Mouse (Mus musculus): ENCODE measurements around the gene Zbtb38. TPM values are rescaled to one million over a fixed set of nuclear protein-coding genes. Genes with fewer than 3 reads are reported as not detected.
A peak's percentile ranks its signal among the peaks of the same experiment; 100 is the strongest.

Gene Zbtb38
- total RNA-seq, 2 experiments from 2014 or later = 6.0 to 7.1 TPM

GRCm38 (mm10) chr9:96735946-96736345 is 16.7 kb downstream of the Zbtb38 start:
- ATAC-seq (replicated peaks; ENCODE audit: low FRiP score, poor library complexity, severe bottlenecking) = no peak

- no peak for ATAC-seq (replicated peaks; ENCODE audit: low FRiP score, poor library complexity, severe bottlenecking)
Observed at GRCm38 (mm10) chr9:96733425-96733717, 19.3 kb downstream of the Zbtb38 start.

- no peak for ATAC-seq (replicated peaks; ENCODE audit: low FRiP score, poor library complexity, severe bottlenecking)
Observed at GRCm38 (mm10) chr9:96732644-96733424, 19.8 kb downstream of the Zbtb38 start.

DNA sequence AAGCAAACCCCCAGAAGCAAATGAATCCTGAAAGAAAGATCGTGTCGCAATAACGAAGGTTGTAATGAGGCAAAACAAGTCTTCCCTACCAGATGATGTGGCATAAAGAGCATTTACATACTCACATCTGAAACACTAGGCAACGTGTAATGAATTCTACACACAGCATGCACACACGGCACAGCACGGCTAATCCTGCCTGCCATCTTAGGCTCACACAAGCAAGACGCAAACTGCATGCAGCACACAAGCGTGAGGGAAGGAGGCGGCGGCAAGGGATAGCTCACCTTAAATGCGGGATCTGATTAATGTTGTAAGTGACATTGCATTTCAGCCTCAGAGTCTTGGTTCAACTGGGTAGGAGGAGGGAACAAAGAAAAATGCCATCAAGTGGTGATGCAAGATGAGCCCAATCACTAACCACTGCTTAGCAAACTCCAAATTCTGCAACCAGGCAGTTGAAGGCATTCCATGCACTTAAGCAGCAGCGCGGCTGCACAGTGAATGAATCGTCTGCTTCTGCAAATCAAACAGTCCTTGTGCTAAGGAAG is 20.6 kb downstream of the Zbtb38 start:
- ATAC-seq (replicated peaks; ENCODE audit: low FRiP score, poor library complexity, severe bottlenecking) = no peak

GRCm38 (mm10) chr9:96731039-96731895 is 21.4 kb downstream of the Zbtb38 start:
- ATAC-seq (replicated peaks; ENCODE audit: low FRiP score, poor library complexity, severe bottlenecking) = no peak

DNA sequence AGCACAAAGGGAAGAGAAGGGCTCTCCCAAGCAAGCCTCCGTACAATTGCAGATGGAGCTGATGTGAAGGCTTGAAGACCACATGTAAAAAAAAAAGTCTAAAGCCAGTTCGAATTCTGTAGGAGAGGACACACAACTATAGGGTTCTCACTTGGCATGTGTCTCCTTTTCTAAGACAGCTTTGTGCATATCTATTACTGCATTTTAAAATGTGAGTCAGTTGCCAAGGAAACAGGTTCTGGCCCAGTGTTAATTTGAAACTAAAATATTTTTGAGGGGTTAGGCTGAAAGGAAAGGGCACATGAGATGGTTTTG is 22.4 kb downstream of the Zbtb38 start:
- ATAC-seq (replicated peaks; ENCODE audit: low FRiP score, poor library complexity, severe bottlenecking) = no peak

DNA sequence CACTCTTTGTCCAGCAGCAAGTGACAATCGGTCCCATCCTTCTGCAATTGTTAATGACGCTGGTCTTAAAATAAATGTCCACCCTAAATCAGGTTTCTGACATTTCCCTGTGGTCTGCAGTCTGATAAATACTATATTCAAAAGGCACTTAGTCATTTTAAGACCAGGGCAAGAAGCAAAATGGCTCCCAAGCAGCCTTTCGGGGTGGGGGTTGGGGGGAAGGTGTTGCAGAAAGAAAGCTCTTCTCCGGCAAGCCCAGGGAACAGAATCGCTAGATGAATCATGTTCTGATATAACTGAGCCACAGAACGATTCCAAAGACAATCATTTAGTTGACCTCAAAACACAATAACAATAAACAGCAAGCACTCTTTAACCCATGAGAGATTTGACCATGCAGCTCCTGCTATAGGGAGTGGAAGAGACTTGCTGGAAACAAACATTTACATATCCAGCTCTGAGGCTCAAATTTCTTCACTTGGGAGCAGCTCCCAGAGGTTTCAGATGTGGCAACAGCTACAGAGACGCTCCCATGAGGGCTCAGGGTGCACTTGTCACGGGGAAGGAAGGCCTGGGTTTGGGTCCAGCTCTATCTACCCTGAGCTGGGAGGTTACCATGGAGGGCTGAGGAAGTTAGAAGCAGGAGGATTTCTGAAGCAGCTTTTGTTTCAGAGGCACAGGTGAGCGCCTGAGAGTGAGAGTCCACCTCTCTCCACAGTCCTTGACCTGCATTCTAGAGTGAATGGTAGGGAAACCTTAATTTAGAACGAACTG is 22.9 kb downstream of the Zbtb38 start:
- ATAC-seq (replicated peaks; ENCODE audit: low FRiP score, poor library complexity, severe bottlenecking) = no peak

GRCm38 (mm10) chr9:96728338-96729162 is 24.1 kb downstream of the Zbtb38 start:
- ATAC-seq (replicated peaks; ENCODE audit: low FRiP score, poor library complexity, severe bottlenecking) = no peak

DNA sequence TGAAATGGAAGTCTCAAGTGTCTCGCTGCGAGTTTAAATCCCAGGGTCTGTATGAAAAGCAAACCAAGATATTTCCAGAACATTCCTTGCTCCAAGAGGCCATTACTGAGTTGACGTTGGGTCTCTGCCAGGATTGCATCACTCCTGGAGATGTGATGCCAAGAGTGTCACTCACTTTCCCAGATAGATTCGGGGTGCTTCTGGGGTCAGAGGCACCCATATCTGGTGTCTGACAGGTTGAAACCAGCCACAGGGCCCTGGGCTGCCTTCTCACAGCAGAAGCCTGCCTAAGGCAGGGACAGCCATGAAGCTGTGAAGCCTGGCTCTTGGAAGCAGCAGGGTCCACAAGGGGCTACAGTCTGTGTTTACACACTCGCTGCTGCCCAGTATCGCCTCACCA is 24.9 kb downstream of the Zbtb38 start:
- ATAC-seq (replicated peaks; ENCODE audit: low FRiP score, poor library complexity, severe bottlenecking) = no peak

- no peak for ATAC-seq (replicated peaks; ENCODE audit: low FRiP score, poor library complexity, severe bottlenecking)
Observed at GRCm38 (mm10) chr9:96726336-96727131, 26.1 kb downstream of the Zbtb38 start.

DNA sequence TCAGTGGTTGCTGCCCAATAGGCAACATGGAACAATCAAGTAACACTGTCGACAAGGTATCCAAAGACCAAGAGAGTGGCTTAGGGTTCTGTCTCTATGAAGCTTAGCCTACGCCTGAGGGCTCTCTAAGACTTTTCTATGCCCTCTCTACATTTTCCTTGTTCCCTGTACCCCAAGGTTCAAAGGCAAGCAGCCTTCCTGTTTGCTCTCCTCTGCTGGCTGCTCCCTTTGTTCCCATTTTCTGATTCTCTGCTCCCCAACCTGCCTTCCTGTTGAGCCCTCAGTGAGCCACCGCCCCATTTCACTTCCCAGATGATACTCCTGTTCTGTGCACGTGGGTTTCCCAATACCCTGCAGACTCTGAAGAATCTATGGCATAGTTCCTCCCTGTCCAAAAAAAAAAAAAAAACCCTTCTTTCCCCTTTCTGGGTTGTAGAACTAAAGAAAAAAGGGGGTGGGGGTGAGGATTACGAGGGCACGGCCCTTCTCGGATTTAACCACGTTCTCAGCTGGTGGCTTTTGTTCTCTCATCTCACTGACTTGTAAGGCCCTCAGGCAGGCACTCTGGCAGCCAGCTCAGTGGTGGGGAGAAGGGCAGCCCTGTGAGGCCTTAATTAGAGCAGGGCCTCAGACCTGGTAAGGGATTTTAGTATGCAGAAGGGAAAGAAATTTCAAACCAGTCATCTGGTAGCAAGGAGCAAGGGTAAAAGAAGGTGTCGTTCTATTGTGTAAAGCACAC is 26.9 kb downstream of the Zbtb38 start:
- ATAC-seq (replicated peaks; ENCODE audit: low FRiP score, poor library complexity, severe bottlenecking) = no peak

GRCm38 (mm10) chr9:96723650-96724049 is 29.0 kb downstream of the Zbtb38 start:
- no peak for ATAC-seq (replicated peaks; ENCODE audit: low FRiP score, poor library complexity, severe bottlenecking)

DNA sequence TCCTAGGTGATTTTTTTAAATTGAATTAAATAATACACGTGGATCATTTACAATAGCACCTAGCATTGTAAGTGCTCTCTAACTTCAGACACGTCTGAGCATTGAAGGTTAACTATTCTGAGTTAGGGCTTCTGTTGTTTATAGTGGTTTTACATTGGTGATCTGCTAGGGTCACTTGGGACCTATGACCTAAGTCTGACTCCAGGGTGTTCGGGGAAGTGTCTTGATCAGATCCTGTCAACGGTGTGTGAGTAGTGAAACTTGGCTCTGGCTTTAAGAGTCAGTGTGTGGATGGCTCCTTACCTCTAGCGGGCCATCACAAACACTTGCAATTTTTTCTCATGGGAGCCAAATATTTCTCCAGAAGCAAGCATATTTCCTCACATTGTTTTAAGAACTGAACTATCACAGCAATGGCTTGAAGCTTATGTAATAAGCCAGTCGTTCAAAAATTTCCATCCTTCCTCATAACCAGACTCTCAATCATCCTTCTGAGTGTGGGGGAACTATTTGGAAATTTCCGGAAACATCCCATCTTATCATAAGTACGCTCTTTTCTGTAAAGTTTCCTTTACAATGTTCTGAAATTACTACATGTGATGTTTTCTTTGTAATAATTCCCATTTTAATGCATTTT is 31.4 kb downstream of the Zbtb38 start:
- no peak for ATAC-seq (replicated peaks; ENCODE audit: low FRiP score, poor library complexity, severe bottlenecking)

- no peak for ATAC-seq (replicated peaks; ENCODE audit: low FRiP score, poor library complexity, severe bottlenecking)
Observed at GRCm38 (mm10) chr9:96720510-96721162, 32.0 kb downstream of the Zbtb38 start.

DNA sequence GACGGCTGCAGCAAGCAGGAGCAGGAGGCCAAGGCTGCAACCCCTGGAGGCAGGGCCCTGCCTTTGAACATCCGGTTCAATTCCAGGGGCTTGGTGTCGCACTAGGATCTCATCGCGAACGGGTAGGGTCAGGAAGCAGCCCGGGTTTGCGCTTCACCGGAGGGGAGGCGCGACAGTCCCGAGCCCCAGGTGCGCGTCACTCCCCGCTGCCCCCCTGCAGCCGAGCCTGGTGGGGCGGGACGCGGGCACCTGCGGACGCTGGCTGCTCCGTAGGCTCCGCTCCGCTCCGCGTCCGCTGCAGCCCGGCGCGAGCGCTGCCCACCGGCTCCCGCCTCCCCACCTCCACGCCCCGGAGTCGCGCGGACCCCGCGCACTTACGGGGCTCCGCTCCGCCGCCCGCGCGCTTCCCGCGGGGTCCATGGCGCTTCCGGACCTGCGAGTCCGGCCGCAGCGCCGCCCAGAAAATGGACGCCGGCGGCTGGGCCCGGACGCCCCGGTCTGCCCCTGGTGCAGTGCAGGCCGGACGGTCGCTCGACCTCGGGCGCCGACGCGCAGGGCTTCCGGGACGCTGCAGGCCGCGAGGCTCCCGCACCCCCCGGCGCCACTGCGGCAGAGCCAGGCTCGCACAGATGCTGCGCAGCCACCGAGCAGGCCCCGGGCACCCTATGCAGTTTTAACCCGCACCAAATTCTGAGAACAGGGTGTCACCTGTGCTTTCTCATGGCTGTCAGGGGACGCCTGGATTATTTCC is 33.0 kb downstream of the Zbtb38 start:
- peak; percentile 73 for ATAC-seq (replicated peaks; ENCODE audit: low FRiP score, poor library complexity, severe bottlenecking)

- ATAC-seq (replicated peaks; ENCODE audit: low FRiP score, poor library complexity, severe bottlenecking) = no peak
Observed at GRCm38 (mm10) chr9:96718888-96719287, 33.7 kb downstream of the Zbtb38 start.
